Mouse (Mus musculus) limb, embryonic 14.5 days (tissue): Measurements from ENCODE around the gene Vegfc. TPM values are rescaled to one million over a fixed set of nuclear protein-coding genes. Genes with fewer than 3 reads are reported as not detected.

Source experiments
- ATAC-seq: fragments of 200-750 bp; cut with Nextera tagmentation; 2 replicates; pipeline ENCODE4 v1.8.0; 2017; ENCODE audit warnings: low read depth, moderate number of reproducible peaks, moderate TSS enrichment; ENCODE audit not compliant: low FRiP score
- DNase-seq: peaks from one replicate; pipeline ENCODE4 v3.0.0-alpha.2; 2015; ENCODE audit warnings: low spot score
- H3K27ac ChIP-seq: fragments of 300-500 bp; sonication (generic); replicated peaks from 2 replicates; pipeline ENCODE4 v1.5.1; 2014; ENCODE audit warnings: low read depth, mild to moderate bottlenecking, low read length, moderate library complexity, mixed read lengths
- H3K27me3 ChIP-seq: fragments of 300-500 bp; sonication (generic); 2 replicates; pipeline ENCODE4 v1.6.1; 2014; ENCODE audit warnings: low read length, mixed read lengths; ENCODE audit not compliant: control insufficient read depth, insufficient read depth
- H3K36me3 ChIP-seq: fragments of 300-500 bp; sonication (generic); 2 replicates; pipeline ENCODE4 v1.6.1; 2014; ENCODE audit warnings: mild to moderate bottlenecking, low read length, moderate library complexity, mixed read lengths; ENCODE audit not compliant: control insufficient read depth, insufficient read depth
- H3K4me1 ChIP-seq: fragments of 300-500 bp; sonication (generic); 2 replicates; pipeline ENCODE4 v1.6.1; 2014; ENCODE audit warnings: antibody characterized with exemption, low read length, mixed read lengths; ENCODE audit not compliant: control insufficient read depth, insufficient read depth
- H3K4me2 ChIP-seq: fragments of 300-500 bp; sonication (generic); replicated peaks from 2 replicates; pipeline ENCODE4 v1.6.1; 2014; ENCODE audit warnings: low read depth, mild to moderate bottlenecking, low read length, moderate library complexity; ENCODE audit not compliant: severe bottlenecking
- H3K4me3 ChIP-seq: fragments of 300-500 bp; sonication (generic); replicated peaks from 2 replicates; pipeline ENCODE4 v1.5.1; 2014; ENCODE audit warnings: low read length
- H3K9ac ChIP-seq: fragments of 300-500 bp; sonication (generic); 2 replicates; pipeline ENCODE4 v1.6.1; 2014; ENCODE audit warnings: mild to moderate bottlenecking, low read depth, low read length, moderate library complexity; ENCODE audit not compliant: severe bottlenecking
- H3K9me3 ChIP-seq: fragments of 300-500 bp; sonication (generic); 2 replicates; pipeline ENCODE4 v1.6.1; 2016; ENCODE audit warnings: low read length; ENCODE audit not compliant: control insufficient read depth
- POLR2A ChIP-seq: fragments of 200-500 bp; IDR thresholded peaks from 2 replicates; pipeline ENCODE4 v1.8.0; 2012; ENCODE audit warnings: inconsistent platforms, mild to moderate bottlenecking, moderate library complexity, borderline replicate concordance; ENCODE audit not compliant: insufficient read depth, insufficient read length; ENCODE audit errors: extremely low read depth
- WGBS: fragments of 180-500 bp; shearing (Covaris S2); extraction: QIAGEN DNeasy Blood & Tissue Kit; methylation state at CpG from one replicate; pipeline ENCODE4 v1.1.7; 2014; 5-methylcytosine and 5-hydroxymethylcytosine counted together
- polyA plus RNA-seq, 2 experiments: library from polyadenylated mRNA; depleted of rRNA in 1 of 2; stranded (reverse) in 1 of 2; unstranded in 1 of 2; fragments of >200 nt; fragmentation: Nextera tagmentation in 1 of 2; extraction: Ambion mirVana in 1 of 2; gene quantifications; 2 replicates each; pipeline versions ENCODE4 v1.2.1 to v1.2.3; 2012 to 2014

The Vegfc gene
- polyA plus RNA-seq, 2 experiments: 10.6 to 13.1 TPM

GRCm38 (mm10) chr8:54079601-54080000 lies 2.2 kb downstream of the Vegfc start:
- H3K36me3 ChIP-seq: no peaks in the 10 kb centered on the region
- DNase-seq (no peak), ATAC-seq (no peak)
- TF ChIP-seq POLR2A: no peak
- peaks cover 6% of the 10 kb centered on the region; the same call in 1 of the 2 replicates for H3K4me1 ChIP-seq
- no peak overlapping the region for H3K9ac ChIP-seq
- H3K27me3 ChIP-seq: no peaks in the 10 kb centered on the region
- H3K9me3 ChIP-seq: no peaks in the 10 kb centered on the region
- no peak overlapping the region for H3K4me3 ChIP-seq
- H3K27ac ChIP-seq: no peak overlapping the region
- H3K4me2 ChIP-seq: no peak overlapping the region

- H3K9me3 ChIP-seq: no peaks in the 10 kb centered on the region
- H3K4me3 ChIP-seq: no peak overlapping the region
- H3K36me3 ChIP-seq: no peaks in the 10 kb centered on the region
- no peak overlapping the region for H3K9ac ChIP-seq
- DNase-seq (no peak), ATAC-seq (no peak)
- H3K27ac ChIP-seq: no peak overlapping the region
- H3K4me1 ChIP-seq: no peaks in the 10 kb centered on the region
- H3K4me2 ChIP-seq: no peak overlapping the region
- no peak for TF ChIP-seq POLR2A
- no peaks in the 10 kb centered on the region for H3K27me3 ChIP-seq
- 88% methylated on average over 6 of the region's 6 CpGs for WGBS
These were observed 8.5 kb downstream of the Vegfc start for GRCm38 (mm10) chr8:54085896-54086295.

- H3K36me3 ChIP-seq: no peaks in the 10 kb centered on the region
- no peak for DNase-seq
- no peak for TF ChIP-seq POLR2A
- H3K27me3 ChIP-seq: no peaks in the 10 kb centered on the region
- no peak overlapping the region for H3K9ac ChIP-seq
- ATAC-seq: no peak
- H3K9me3 ChIP-seq: no peaks in the 10 kb centered on the region
- no peaks in the 10 kb centered on the region for H3K4me1 ChIP-seq
- 67% methylated on average over 2 of the region's 2 CpGs for WGBS
- no peak overlapping the region for H3K4me2 ChIP-seq
- no peak overlapping the region for H3K27ac ChIP-seq
- H3K4me3 ChIP-seq: no peak overlapping the region
These were observed 9.7 kb downstream of the Vegfc start for GRCm38 (mm10) chr8:54087114-54087513.

- Histone ChIP-seq H3K36me3 (no peaks in the 10 kb centered on the region), H3K4me3 (no peak overlapping the region), H3K4me1 (no peaks in the 10 kb centered on the region), H3K4me2 (no peak overlapping the region), H3K27me3 (no peaks in the 10 kb centered on the region), H3K9ac (no peak overlapping the region), H3K27ac (no peak overlapping the region), H3K9me3 (no peaks in the 10 kb centered on the region)
- DNase-seq: no peak
- WGBS: 60% methylated on average over 4 of the region's 4 CpGs
- ATAC-seq: no peak
- no peak for TF ChIP-seq POLR2A
These were observed 11.8 kb downstream of the Vegfc start for GRCm38 (mm10) chr8:54089204-54089603.

DNA sequence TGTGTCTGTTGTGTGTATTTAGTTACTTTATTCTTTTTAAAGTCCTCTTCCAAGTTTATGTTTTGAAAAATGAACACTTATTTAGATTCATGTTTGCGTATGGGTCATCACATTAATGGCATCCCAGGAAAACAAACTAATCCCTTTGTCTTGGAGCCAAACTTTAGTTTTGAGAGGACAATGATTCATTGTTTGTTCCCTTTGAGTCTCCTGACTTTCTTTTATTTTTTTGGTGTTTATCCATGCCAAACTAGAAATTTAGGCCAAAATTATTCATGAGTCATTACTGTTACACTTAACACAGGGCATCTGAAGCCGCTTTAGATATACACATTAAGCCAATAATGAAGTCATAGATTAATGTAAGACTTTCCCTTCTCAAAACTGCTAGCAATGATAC lies 12.5 kb downstream of the Vegfc start:
- H3K4me2 ChIP-seq: no peak overlapping the region
- no peak overlapping the region for H3K4me3 ChIP-seq
- H3K9me3 ChIP-seq: no peaks in the 10 kb centered on the region
- no peak for DNase-seq
- no peak overlapping the region for H3K9ac ChIP-seq
- no peak for TF ChIP-seq POLR2A
- no peaks in the 10 kb centered on the region for H3K36me3 ChIP-seq
- no peaks in the 10 kb centered on the region for H3K27me3 ChIP-seq
- no peaks in the 10 kb centered on the region for H3K4me1 ChIP-seq
- H3K27ac ChIP-seq: no peak overlapping the region
- no peak for ATAC-seq
- 90% methylated on average over 2 of the region's 2 CpGs for WGBS

DNA sequence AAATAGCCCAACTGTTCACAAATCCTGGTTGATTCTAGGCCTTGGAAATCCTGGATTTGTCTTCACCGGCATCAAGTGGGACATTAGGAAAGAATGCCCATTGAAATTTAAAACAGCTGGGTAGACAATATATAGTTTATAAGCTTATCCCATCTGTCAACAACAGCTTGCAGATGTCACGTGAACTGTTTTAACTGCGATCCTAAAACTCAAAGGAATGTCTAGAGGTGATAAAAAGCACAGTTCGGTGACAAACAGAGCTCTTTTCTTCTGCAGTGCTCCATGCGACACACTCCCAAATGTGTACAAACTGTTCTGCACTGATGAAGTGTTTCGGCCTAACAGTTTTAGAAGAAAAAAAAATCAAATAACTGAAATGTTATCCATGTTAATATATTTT lies 22.7 kb downstream of the Vegfc start:
- WGBS: 13% methylated on average over 6 of the region's 6 CpGs
- H3K9me3 ChIP-seq: no peaks in the 10 kb centered on the region

More for the DNA sequence above, 22.7 kb downstream of the Vegfc start:
- H3K27me3 ChIP-seq: no peaks in the 10 kb centered on the region
- ATAC-seq: peak; percentile 60; the same call in 1 of the 2 replicates
- DNase-seq: peak; percentile 11
- no peak overlapping the region for H3K27ac ChIP-seq
- H3K4me3 ChIP-seq: no peak overlapping the region
- H3K9ac ChIP-seq: no peak overlapping the region
- H3K4me1 ChIP-seq: no peaks in the 10 kb centered on the region
- no peak for TF ChIP-seq POLR2A
- no peak overlapping the region for H3K4me2 ChIP-seq
- H3K36me3 ChIP-seq: no peaks in the 10 kb centered on the region
